Mouse (Mus musculus): ENCODE results near the gene Pgpep1. TPM values are rescaled to one million over a fixed set of nuclear protein-coding genes. Genes with fewer than 3 reads are reported as not detected.

The Pgpep1 gene
- total RNA-seq, 2 experiments from 2014 or later, result 39.6 to 44.9 TPM

- intact Hi-C loops (cut with DNase I), result loop anchor here (1.0 to 5.0 kb wide), 5 partner anchors 17 to 140 kb away; partner anchors contain the start of genes Jund and Rab3a
- DNase-seq, result peak; percentile 94 to 96
These were observed 48.3 kb downstream of the Pgpep1 start for GRCm38 (mm10) chr8:70611849-70612248.

GRCm38 (mm10) chr8:70610796-70611771, 49.1 kb downstream of the Pgpep1 start:
- intact Hi-C loops (cut with DNase I), result loop anchor here (1.0 to 5.0 kb wide), 4 partner anchors 41 to 141 kb away; partner anchors contain the start of genes Jund and Rab3a
- DNase-seq, result peak; percentile 91 to 95

GRCm38 (mm10) chr8:70609849-70610795, 50.1 kb downstream of the Pgpep1 start:
- DNase-seq, result peak; percentile 88
- intact Hi-C loops (cut with DNase I), result loop anchor here (2.0 to 5.0 kb wide), 3 partner anchors 42 to 142 kb away; partner anchors contain the start of gene Rab3a

GRCm38 (mm10) chr8:70609368-70609848, 50.8 kb downstream of the Pgpep1 start:
- intact Hi-C loops (cut with DNase I), result no loop called here
- peak in 1 of 2 experiments; percentile 86 for DNase-seq

- peak in 1 of 2 experiments; percentile 46 for DNase-seq
- intact Hi-C loops (cut with DNase I), result no loop called here
These were observed 51.3 kb downstream of the Pgpep1 start, which contains the start of gene Ssbp4 for GRCm38 (mm10) chr8:70608749-70609367. Gene Ssbp4, minus strand, starts transcription at chr8:70608872.

- peak; percentile 61 to 75 for DNase-seq
- intact Hi-C loops (cut with DNase I), result no loop called here
These were observed 52.1 kb downstream of the Pgpep1 start for GRCm38 (mm10) chr8:70607898-70608748.

GRCm38 (mm10) chr8:70607603-70607897, 52.6 kb downstream of the Pgpep1 start:
- intact Hi-C loops (cut with DNase I), result no loop called here
- no peak for DNase-seq

GRCm38 (mm10) chr8:70606780-70607602, 53.2 kb downstream of the Pgpep1 start:
- DNase-seq, result no peak
- intact Hi-C loops (cut with DNase I), result no loop called here

- intact Hi-C loops (cut with DNase I), result no loop called here
- DNase-seq, result no peak
These were observed 54.1 kb downstream of the Pgpep1 start for GRCm38 (mm10) chr8:70605871-70606779.

- no peak for DNase-seq
- intact Hi-C loops (cut with DNase I), result no loop called here
These were observed 55.6 kb downstream of the Pgpep1 start for GRCm38 (mm10) chr8:70604558-70604957.

- DNase-seq, result no peak
- intact Hi-C loops (cut with DNase I), result no loop called here
These were observed 57.9 kb downstream of the Pgpep1 start for GRCm38 (mm10) chr8:70602139-70602811.

GRCm38 (mm10) chr8:70601271-70601649, 58.9 kb downstream of the Pgpep1 start:
- intact Hi-C loops (cut with DNase I), result no loop called here
- peak; percentile 61 to 73 for DNase-seq

GRCm38 (mm10) chr8:70600473-70601270, 59.5 kb downstream of the Pgpep1 start:
- intact Hi-C loops (cut with DNase I), result no loop called here
- peak; percentile 27 to 49 for DNase-seq

GRCm38 (mm10) chr8:70599507-70600290, 60.5 kb downstream of the Pgpep1 start:
- intact Hi-C loops (cut with DNase I), result no loop called here
- no peak for DNase-seq

- DNase-seq, result no peak
These were observed 61.5 kb downstream of the Pgpep1 start for GRCm38 (mm10) chr8:70598722-70599121.

More at GRCm38 (mm10) chr8:70598722-70599121, 61.5 kb downstream of the Pgpep1 start:
- intact Hi-C loops (cut with DNase I), result no loop called here
